Mouse (Mus musculus) CH12F3 (cell line): ENCODE measurements around the gene Gm20388.

Experiments
- in situ Hi-C: fragments of 300-500 bp; cut with MboI; formaldehyde crosslinking; loops from 2 replicates; pipeline ENCODE4 v1.14.3; 2020; ENCODE audit warnings: low sequenced_read_pairs

Gene Gm20388

DNA sequence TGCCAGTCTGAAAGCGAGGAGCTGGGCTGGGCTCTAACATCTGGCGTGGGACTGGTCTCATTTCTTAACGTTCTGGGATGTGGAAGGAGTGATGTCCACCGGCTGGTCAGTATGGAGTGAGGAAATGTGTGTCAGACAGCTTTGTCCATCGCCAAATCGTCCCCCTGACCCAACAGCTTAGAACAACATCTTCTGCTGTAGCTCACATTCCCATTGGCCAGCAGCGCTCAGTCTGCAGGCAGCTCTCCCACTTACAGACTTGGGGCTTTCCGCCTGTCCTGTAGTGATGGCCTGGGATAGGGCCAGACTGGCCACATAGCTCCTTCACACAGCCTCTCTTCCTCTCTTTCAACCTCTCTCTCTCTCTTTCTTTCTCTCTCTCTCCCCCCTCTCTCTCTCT, 1568.5 kb downstream of the Gm20388 start:
- in situ Hi-C loops, result no loop called here

DNA sequence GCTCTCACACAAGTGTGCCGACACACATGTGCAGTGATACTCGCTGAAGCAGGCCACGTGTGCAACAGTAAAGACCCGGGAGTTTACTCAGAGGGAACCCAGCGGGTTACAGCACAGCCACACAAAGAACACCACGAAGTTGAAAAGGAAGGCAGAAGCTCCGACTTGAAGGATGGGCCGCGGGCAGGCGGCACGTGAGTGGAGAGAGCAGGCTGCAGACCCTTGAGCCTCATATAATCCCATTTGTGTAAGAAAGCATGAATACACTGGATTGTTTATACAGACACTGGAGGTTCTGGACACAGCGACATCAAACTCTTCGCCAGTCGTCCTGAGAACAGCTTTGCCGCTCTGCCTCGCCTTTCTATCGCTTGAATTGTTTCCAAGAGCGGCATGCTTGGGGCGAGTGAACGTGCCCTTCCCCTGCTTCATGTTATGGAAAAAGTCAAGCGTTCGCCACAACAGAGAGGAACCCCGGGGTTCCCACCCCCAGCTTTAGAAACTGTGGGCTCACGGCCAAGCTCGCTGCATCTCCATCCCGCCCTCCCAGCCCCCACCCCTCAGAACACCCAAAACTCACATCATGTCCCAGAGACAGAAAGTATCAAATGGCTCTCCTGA, 1569.9 kb downstream of the Gm20388 start:
- in situ Hi-C loops, result no loop called here

- in situ Hi-C loops, result no loop called here
These were observed 1573.6 kb downstream of the Gm20388 start for GRCm38 (mm10) chr8:121484072-121484782.

GRCm38 (mm10) chr8:121491633-121492032, 1581.0 kb downstream of the Gm20388 start:
- in situ Hi-C loops, result no loop called here

GRCm38 (mm10) chr8:121497621-121498020, 1587.0 kb downstream of the Gm20388 start:
- in situ Hi-C loops, result no loop called here

DNA sequence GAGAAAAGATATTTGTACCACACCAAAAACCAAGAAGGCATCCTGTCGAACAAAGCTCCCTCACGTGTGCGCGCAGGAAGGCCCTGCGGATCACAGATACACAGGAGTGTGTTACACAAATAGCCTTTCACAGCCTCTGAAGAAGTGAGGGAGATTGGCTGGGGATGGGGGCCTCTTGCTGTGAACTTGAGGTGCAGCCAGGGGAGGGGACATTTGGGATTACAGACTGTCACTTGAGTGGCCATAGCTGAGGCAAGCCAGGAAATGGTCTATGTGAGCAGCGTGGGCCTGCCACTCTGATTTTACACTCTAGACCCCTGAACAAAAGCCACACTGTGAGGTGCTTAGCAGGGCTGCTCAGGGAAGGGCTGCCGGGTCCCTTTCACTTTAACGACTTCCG, 1601.1 kb downstream of the Gm20388 start:
- in situ Hi-C loops, result loop anchor here (10.0 kb wide), 1 partner anchor 387 kb away; the partner anchor contains the start of gene Foxl1

- in situ Hi-C loops, result loop anchor here (10.0 kb wide), 1 partner anchor 389 kb away; the partner anchor contains the start of gene Foxl1
These were observed 1602.8 kb downstream of the Gm20388 start for GRCm38 (mm10) chr8:121513429-121513828.

DNA sequence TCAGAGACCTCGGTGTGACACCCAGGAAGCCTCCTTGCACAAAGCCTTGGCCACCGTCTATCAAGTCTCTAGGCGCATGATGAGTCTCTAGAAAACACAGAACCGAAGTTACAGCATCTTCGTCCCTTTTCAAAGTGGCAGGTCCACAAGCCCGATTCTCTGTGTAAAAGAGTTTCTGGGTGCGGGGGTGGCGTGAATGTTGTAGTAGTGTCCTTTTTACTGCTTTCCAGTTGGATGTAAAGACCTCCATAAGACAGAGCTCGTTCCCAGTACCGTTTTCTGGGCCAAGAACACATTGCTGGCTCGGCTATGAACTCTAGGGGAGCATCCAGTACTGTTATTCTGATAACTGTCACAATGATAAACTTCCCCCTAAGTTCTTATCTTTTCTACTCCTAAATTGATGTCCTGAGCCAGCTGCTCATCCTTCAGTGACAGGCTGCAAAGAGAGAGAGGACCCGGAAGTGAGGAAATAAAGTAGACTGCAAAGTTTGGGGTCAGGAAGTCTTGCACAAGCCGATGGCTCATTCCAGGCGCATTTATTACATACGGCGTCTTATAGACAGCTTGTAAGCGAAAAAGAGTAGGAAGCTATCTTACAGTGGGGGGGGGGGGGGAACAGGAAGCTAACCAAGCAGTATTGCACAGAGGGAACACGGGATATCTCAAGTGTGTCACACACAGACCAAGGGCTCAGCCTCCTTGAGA, 1614.6 kb downstream of the Gm20388 start:
- in situ Hi-C loops, result no loop called here

DNA sequence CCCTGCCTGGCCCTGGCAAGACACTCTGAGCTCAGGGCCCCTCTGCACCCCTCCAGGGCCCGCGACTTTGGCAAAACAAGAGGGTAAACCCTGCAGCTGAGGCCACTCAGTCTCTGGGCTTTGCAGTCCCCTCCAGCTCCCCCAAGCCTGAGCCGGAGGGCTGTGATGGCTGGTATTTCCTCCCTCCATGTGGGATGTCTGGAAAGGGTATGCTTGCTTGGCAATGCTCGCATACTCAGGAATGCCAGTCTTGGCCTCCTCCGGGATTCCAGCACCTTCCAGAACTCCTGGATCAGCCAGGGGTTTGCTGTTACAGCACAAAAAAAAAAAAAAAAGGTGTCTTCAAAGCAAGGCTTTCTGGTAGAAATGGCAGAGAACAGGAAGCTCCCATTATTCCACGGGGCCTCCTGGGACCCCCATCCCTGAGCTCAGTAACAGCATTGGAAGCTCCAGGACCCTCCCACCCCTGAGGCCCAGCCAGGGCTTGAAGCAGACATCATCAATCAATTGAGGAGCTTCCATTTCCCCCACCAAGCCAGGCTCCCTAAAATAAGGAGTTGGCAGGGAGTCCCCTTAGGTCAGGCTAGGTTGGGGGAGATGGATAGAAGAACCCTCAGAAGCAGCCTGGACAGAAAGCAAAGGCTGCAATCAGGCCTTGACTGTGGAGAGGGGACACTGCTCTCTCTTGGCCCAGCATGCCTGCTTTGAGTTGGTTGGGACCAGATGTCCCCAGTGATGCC, 1616.3 kb downstream of the Gm20388 start:
- in situ Hi-C loops, result no loop called here

- in situ Hi-C loops, result no loop called here
These were observed 1617.1 kb downstream of the Gm20388 start for GRCm38 (mm10) chr8:121527751-121528150.

DNA sequence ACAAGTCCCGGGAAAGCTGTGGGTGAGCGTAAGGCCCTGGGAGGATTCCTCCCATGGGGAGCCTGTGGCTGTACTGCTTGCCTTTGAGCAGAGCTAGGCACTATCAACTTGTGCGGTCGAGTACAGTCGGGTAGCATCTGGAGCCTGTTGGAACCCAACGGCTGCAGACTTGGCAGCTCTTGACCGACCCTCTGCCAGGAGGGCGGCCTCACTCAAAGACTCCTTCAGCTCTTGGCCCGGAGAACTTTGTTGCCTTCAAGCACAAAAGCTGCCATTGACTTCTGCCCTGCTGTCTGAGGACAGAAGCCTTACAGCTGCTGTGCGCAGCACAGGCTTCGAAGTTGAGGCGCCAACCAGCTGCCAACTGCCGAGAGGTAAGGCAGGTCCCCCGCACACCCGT, 1618.1 kb downstream of the Gm20388 start:
- in situ Hi-C loops, result no loop called here

- in situ Hi-C loops, result no loop called here
These were observed 1620.0 kb downstream of the Gm20388 start for GRCm38 (mm10) chr8:121530639-121531038.

DNA sequence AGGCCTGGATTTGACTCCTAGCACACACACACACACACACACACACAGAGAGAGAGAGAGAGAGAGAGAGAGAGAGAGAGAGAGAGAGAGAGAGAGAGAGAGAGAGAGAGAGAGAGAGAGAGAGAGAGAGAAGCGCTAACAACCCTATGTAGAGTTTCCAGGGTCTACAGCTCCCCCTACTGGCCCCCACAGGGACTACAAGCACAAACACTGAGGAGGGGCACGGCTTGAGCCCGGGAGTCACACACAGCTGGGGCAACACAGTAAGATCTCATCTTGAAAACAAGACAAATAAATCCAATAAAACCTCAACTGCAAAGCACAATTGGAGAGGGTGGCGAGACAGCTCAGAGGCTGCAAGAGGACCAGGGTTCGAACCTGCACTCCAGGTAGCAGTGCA, 1621.7 kb downstream of the Gm20388 start:
- in situ Hi-C loops, result no loop called here

- in situ Hi-C loops, result loop anchor here (10.0 kb wide), 1 partner anchor 53 kb away; the partner anchor contains the start of gene Map1lc3b
These were observed 1631.2 kb downstream of the Gm20388 start for GRCm38 (mm10) chr8:121541862-121542261.

- in situ Hi-C loops, result loop anchor here (10.0 kb wide), 1 partner anchor 52 kb away; the partner anchor contains the start of gene Map1lc3b
These were observed 1632.3 kb downstream of the Gm20388 start for GRCm38 (mm10) chr8:121542901-121543300.

DNA sequence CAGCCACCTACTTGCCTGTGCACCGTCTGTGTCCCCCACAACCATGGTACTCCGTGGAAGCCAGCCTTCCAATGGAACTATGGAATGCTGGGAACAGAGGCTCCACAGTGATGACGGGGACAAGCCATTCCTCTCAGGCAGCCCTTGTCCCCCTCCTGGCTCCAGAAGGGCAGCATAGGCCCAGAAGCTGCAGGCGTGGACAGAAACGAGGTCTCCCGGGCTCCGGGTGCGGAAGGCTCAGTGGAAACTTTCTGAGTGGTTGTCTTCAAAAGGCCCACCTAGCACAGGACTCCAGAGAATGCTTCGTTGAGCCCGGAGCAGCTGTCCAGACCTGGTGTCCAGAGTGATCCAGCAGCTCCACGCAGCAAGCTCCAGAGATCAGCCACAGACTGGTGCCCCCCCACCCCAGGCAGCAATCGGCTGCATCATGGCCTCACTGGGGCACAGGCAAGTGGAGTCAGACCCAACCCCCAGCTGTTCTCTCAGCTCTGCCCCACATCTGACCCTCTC, 1633.7 kb downstream of the Gm20388 start, which contains the start of gene 1700018B08Rik:
1700018B08Rik (minus strand) TSS at position 45 of the 510 bp plus-strand sequence.
- in situ Hi-C loops, result loop anchor here (10.0 kb wide), 1 partner anchor 50 kb away; the partner anchor contains the start of gene Map1lc3b

DNA sequence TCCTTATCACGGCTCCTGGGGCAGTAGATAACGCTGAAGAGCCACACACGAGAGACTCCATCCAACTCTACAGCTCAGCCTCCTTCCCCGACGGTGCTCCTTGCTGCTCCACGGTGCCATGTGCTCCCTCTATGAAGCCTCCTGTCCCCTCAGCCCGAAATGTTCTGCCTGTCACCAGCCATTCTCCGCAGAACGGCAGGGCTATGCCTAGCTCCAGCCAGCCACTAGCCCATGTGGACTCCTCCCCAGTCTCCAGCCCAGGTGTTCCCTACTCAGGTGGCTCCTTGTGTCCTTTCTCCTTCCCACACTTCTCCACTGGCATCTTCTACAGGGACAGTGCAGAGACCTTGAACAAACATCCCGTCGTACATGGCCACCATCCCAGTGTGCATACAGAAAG, 1634.3 kb downstream of the Gm20388 start:
- in situ Hi-C loops, result loop anchor here (10.0 kb wide), 1 partner anchor 50 kb away; the partner anchor contains the start of gene Map1lc3b

DNA sequence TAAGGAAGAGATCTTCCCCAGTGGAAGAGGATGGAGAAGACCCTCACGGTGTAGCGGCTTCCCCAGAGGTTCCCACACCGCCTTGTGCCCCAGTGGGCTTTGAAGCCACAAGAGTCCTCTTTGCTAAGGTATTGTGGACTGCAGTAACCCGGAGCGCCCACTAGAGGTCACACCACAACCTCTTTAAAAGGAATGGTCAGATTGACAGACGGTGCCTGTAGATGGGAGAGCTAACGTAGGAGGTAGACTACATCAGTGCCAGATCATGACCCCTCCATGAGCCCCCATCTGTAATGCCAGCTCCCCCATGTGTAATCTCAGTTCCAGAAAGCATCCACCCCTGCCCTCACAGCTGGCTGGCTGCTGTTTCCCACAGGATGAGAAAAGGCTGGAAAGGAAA, 1636.5 kb downstream of the Gm20388 start:
- in situ Hi-C loops, result loop anchor here (10.0 kb wide), 1 partner anchor 48 kb away; the partner anchor contains the start of gene Map1lc3b

- in situ Hi-C loops, result no loop called here
These were observed 1639.4 kb downstream of the Gm20388 start for GRCm38 (mm10) chr8:121550056-121550455.
